Mouse (Mus musculus) hindbrain, embryonic 11.5 days (tissue): ENCODE data around the gene Mrtfa. TPM values are rescaled to one million over a fixed set of nuclear protein-coding genes. Genes with fewer than 3 reads are reported as not detected.

Experiments
- ATAC-seq: fragments of 200-750 bp; cut with Nextera tagmentation; 2 replicates; pipeline ENCODE4 v1.8.0; 2017; ENCODE audit warnings: mild to moderate bottlenecking, moderate TSS enrichment, moderate library complexity; ENCODE audit not compliant: low FRiP score
- DNase-seq: peaks from one replicate; pipeline ENCODE4 v3.0.0-alpha.2; 2015; ENCODE audit warnings: low spot score
- H3K27ac ChIP-seq: fragments of 300-500 bp; sonication (generic); 2 replicates; pipeline ENCODE4 v1.5.1; 2014; ENCODE audit warnings: mild to moderate bottlenecking, low read depth, low read length
- H3K27me3 ChIP-seq: fragments of 300-500 bp; sonication (generic); 2 replicates; pipeline ENCODE4 v1.6.1; 2014; ENCODE audit warnings: mild to moderate bottlenecking, low read length, moderate library complexity, mixed read lengths; ENCODE audit not compliant: control insufficient read depth, insufficient read depth
- H3K36me3 ChIP-seq: fragments of 300-500 bp; sonication (generic); 2 replicates; pipeline ENCODE4 v1.6.1; 2014; ENCODE audit warnings: mild to moderate bottlenecking, low read length, moderate library complexity, mixed read lengths; ENCODE audit not compliant: control insufficient read depth, insufficient read depth
- H3K4me1 ChIP-seq: fragments of 300-500 bp; sonication (generic); replicated peaks from 2 replicates; pipeline ENCODE4 v1.6.1; 2014; ENCODE audit warnings: low read length, mixed read lengths; ENCODE audit not compliant: control insufficient read depth, insufficient read depth
- H3K4me2 ChIP-seq: fragments of 300-500 bp; sonication (generic); replicated peaks from 2 replicates; pipeline ENCODE4 v1.6.1; 2014; ENCODE audit warnings: mild to moderate bottlenecking, low read depth, low read length
- H3K4me3 ChIP-seq: fragments of 300-500 bp; sonication (generic); 2 replicates; pipeline ENCODE4 v1.5.1; 2014; ENCODE audit warnings: low read depth, low read length
- H3K9ac ChIP-seq: fragments of 300-500 bp; sonication (generic); 2 replicates; pipeline ENCODE4 v1.6.1; 2014; ENCODE audit warnings: low read depth, low read length
- H3K9me3 ChIP-seq: fragments of 300-500 bp; sonication (generic); 2 replicates; pipeline ENCODE4 v1.6.1; 2016; ENCODE audit warnings: low read length; ENCODE audit not compliant: control insufficient read depth
- WGBS: fragments of 180-500 bp; shearing (Covaris S2); extraction: QIAGEN DNeasy Blood & Tissue Kit; methylation state at CpG from one replicate; pipeline ENCODE4 v1.1.7; 2014; 5-methylcytosine and 5-hydroxymethylcytosine counted together
- polyA plus RNA-seq: library from polyadenylated mRNA; unstranded; fragments of >200 nt; fragmentation: Nextera tagmentation; extraction: Ambion mirVana; gene quantifications from 2 replicates; pipeline ENCODE4 v1.2.1, GENCODE M21; 2014

Gene Mrtfa
- polyA plus RNA-seq, 1 experiment from 2014 or later = 31.9 TPM

GRCm38 (mm10) chr15:81112589-81112988 lies 78.0 kb downstream of the Mrtfa start:
- H3K4me3 ChIP-seq = no peak overlapping the region
- 85% methylated on average over 6 of the region's 6 CpGs for WGBS
- no peak overlapping the region for H3K9ac ChIP-seq
- no peak overlapping the region for H3K27ac ChIP-seq
- no peaks in the 10 kb centered on the region for H3K27me3 ChIP-seq
- DNase-seq = no peak
- H3K4me1 ChIP-seq = no peaks in the 10 kb centered on the region
- no peaks in the 10 kb centered on the region for H3K9me3 ChIP-seq
- no peaks in the 10 kb centered on the region for H3K36me3 ChIP-seq
- ATAC-seq = no peak
- no peak overlapping the region for H3K4me2 ChIP-seq

GRCm38 (mm10) chr15:81110315-81110714 lies 80.2 kb downstream of the Mrtfa start:
- no peaks in the 10 kb centered on the region for H3K27me3 ChIP-seq
- DNase-seq = no peak

GRCm38 (mm10) chr15:81105962-81106361 lies 84.6 kb downstream of the Mrtfa start:
- no peak overlapping the region for H3K27ac ChIP-seq
- no peaks in the 10 kb centered on the region for H3K36me3 ChIP-seq
- WGBS = 31% methylated on average over 10 of the region's 10 CpGs
- no peaks in the 10 kb centered on the region for H3K9me3 ChIP-seq
- H3K27me3 ChIP-seq = no peaks in the 10 kb centered on the region
- ATAC-seq = no peak
- DNase-seq = peak; percentile 23
- peaks cover 2% of the 10 kb centered on the region; the same call in 1 of the 2 replicates for H3K4me1 ChIP-seq
- H3K4me2 ChIP-seq = no peak overlapping the region
- H3K4me3 ChIP-seq = no peak overlapping the region
- no peak overlapping the region for H3K9ac ChIP-seq

More at GRCm38 (mm10) chr15:81110315-81110714, 80.2 kb downstream of the Mrtfa start:
- Histone ChIP-seq H3K27ac (no peak overlapping the region), H3K4me2 (no peak overlapping the region), H3K9ac (no peak overlapping the region), H3K9me3 (no peaks in the 10 kb centered on the region), H3K4me1 (peaks cover 2% of the 10 kb centered on the region; the same call in 1 of the 2 replicates), H3K4me3 (no peak overlapping the region), H3K36me3 (no peaks in the 10 kb centered on the region)
- WGBS = 77% methylated on average over 3 of the region's 3 CpGs
- ATAC-seq = no peak

- no peak overlapping the region for H3K4me2 ChIP-seq
- 57% methylated on average over 13 of the region's 13 CpGs for WGBS
- DNase-seq = peak; percentile 15
- no peaks in the 10 kb centered on the region for H3K27me3 ChIP-seq
- H3K4me3 ChIP-seq = no peak overlapping the region
- no peak overlapping the region for H3K27ac ChIP-seq
- H3K9ac ChIP-seq = no peak overlapping the region
- peaks cover 2% of the 10 kb centered on the region; the same call in 1 of the 2 replicates for H3K4me1 ChIP-seq
- H3K36me3 ChIP-seq = no peaks in the 10 kb centered on the region
- no peak for ATAC-seq
- H3K9me3 ChIP-seq = no peaks in the 10 kb centered on the region
These were observed 85.8 kb downstream of the Mrtfa start for GRCm38 (mm10) chr15:81104585-81105259.

- no peak overlapping the region for H3K27ac ChIP-seq
- H3K9me3 ChIP-seq = no peaks in the 10 kb centered on the region
- H3K36me3 ChIP-seq = no peaks in the 10 kb centered on the region
- DNase-seq = no peak
- 90% methylated on average over 3 of the region's 3 CpGs for WGBS
- no peak overlapping the region for H3K4me3 ChIP-seq
- peaks cover 2% of the 10 kb centered on the region; the same call in 1 of the 2 replicates for H3K4me1 ChIP-seq
- H3K9ac ChIP-seq = no peak overlapping the region
- H3K27me3 ChIP-seq = no peaks in the 10 kb centered on the region
- H3K4me2 ChIP-seq = no peak overlapping the region
- no peak for ATAC-seq
These were observed 87.1 kb downstream of the Mrtfa start for GRCm38 (mm10) chr15:81103500-81103899.

- no peak for DNase-seq
- WGBS = 81% methylated on average over 13 of the region's 13 CpGs
- no peak for ATAC-seq
These were observed 88.2 kb downstream of the Mrtfa start for GRCm38 (mm10) chr15:81102274-81102879.

GRCm38 (mm10) chr15:81101316-81101715 lies 89.2 kb downstream of the Mrtfa start:
- no peak for ATAC-seq
- DNase-seq = no peak
- Histone ChIP-seq H3K9ac (no peak overlapping the region), H3K4me1 (peaks cover under 1% of the 10 kb centered on the region; the same call in 1 of the 2 replicates), H3K27ac (no peak overlapping the region), H3K4me3 (no peak overlapping the region), H3K4me2 (no peak overlapping the region), H3K9me3 (no peaks in the 10 kb centered on the region), H3K27me3 (no peaks in the 10 kb centered on the region), H3K36me3 (no peaks in the 10 kb centered on the region)
- WGBS = 89% methylated on average over 5 of the region's 5 CpGs

More at GRCm38 (mm10) chr15:81102274-81102879, 88.2 kb downstream of the Mrtfa start:
- Histone ChIP-seq H3K27ac (no peak overlapping the region), H3K4me1 (peaks cover 2% of the 10 kb centered on the region; the same call in 1 of the 2 replicates), H3K27me3 (no peaks in the 10 kb centered on the region), H3K9ac (no peak overlapping the region), H3K4me3 (no peak overlapping the region), H3K36me3 (no peaks in the 10 kb centered on the region), H3K9me3 (no peaks in the 10 kb centered on the region), H3K4me2 (no peak overlapping the region)

- H3K4me1 ChIP-seq = no peaks in the 10 kb centered on the region
- no peak overlapping the region for H3K4me2 ChIP-seq
- H3K27me3 ChIP-seq = no peaks in the 10 kb centered on the region
- H3K9ac ChIP-seq = no peak overlapping the region
- WGBS = 88% methylated on average over 11 of the region's 11 CpGs
- ATAC-seq (no peak), DNase-seq (no peak)
- no peaks in the 10 kb centered on the region for H3K9me3 ChIP-seq
- no peak overlapping the region for H3K27ac ChIP-seq
- H3K36me3 ChIP-seq = no peaks in the 10 kb centered on the region
- H3K4me3 ChIP-seq = no peak overlapping the region
These were observed 91.3 kb downstream of the Mrtfa start for GRCm38 (mm10) chr15:81099269-81099668.

- H3K4me1 ChIP-seq = no peaks in the 10 kb centered on the region
- H3K4me2 ChIP-seq = no peak overlapping the region
- H3K27ac ChIP-seq = no peak overlapping the region
- no peak overlapping the region for H3K9ac ChIP-seq
- no peaks in the 10 kb centered on the region for H3K27me3 ChIP-seq
- DNase-seq (no peak), ATAC-seq (no peak)
- H3K4me3 ChIP-seq = no peak overlapping the region
- 92% methylated on average over 3 of the region's 3 CpGs for WGBS
- no peaks in the 10 kb centered on the region for H3K36me3 ChIP-seq
- no peaks in the 10 kb centered on the region for H3K9me3 ChIP-seq
These were observed 91.9 kb downstream of the Mrtfa start for GRCm38 (mm10) chr15:81098689-81099088.
